Mouse (Mus musculus): ENCODE data around the gene Olfr392.

The Olfr392 gene

GRCm38 (mm10) chr11:73816949-73817348 is at the start of gene Olfr392:
Olfr392 (minus strand) TSS chr11:73817049.
- WGBS = 97% methylated on average over 1 of the region's 1 CpGs

GRCm38 (mm10) chr11:73851354-73851753 is 34.5 kb upstream of the Olfr392 start, which contains the start of gene Olfr393:
Olfr393 (minus strand) TSS chr11:73851454.

GRCm38 (mm10) chr11:73802952-73803351 is 13.9 kb downstream of the Olfr392 start, which contains the start of gene Olfr391-ps:
Olfr391-ps (minus strand) TSS chr11:73803052.
- 15% methylated on average over 1 of the region's 1 CpGs for WGBS

- 68% methylated on average over 1 of the region's 1 CpGs for WGBS
Measured at GRCm38 (mm10) chr11:73782664-73783063, 34.2 kb downstream of the Olfr392 start, which contains the start of gene Olfr390. Olfr390 (plus strand) TSS chr11:73782964.

GRCm38 (mm10) chr11:73780613-73781012 is 36.2 kb downstream of the Olfr392 start, which contains the start of gene Olfr389:
Olfr389 (minus strand) TSS chr11:73780713.
- WGBS = 84% methylated on average over 1 of the region's 1 CpGs
